Mouse (Mus musculus) heart, embryonic 12.5 days (tissue): ENCODE measurements around the gene Gltp. TPM values are rescaled to one million over a fixed set of nuclear protein-coding genes. Genes with fewer than 3 reads are reported as not detected.

ENCODE experiments used
- ATAC-seq: fragments of 200-750 bp; cut with Nextera tagmentation; 2 replicates; pipeline ENCODE4 v1.8.0; 2017; ENCODE audit warnings: moderate TSS enrichment, moderate library complexity; ENCODE audit not compliant: insufficient number of reproducible peaks, low FRiP score
- H3K27ac ChIP-seq: fragments of 300-500 bp; sonication (generic); 2 replicates; pipeline ENCODE4 v1.5.1; 2016; ENCODE audit warnings: mild to moderate bottlenecking, moderate library complexity; ENCODE audit not compliant: poor library complexity, severe bottlenecking
- H3K27me3 ChIP-seq: fragments of 300-500 bp; sonication (generic); replicated peaks from 2 replicates; pipeline ENCODE4 v1.6.1; 2016; ENCODE audit warnings: mild to moderate bottlenecking, moderate library complexity
- H3K36me3 ChIP-seq: fragments of 300-500 bp; sonication (generic); 2 replicates; pipeline ENCODE4 v1.6.1; 2016; ENCODE audit warnings: mild to moderate bottlenecking, moderate library complexity
- H3K4me1 ChIP-seq: fragments of 300-500 bp; sonication (generic); replicated peaks from 2 replicates; pipeline ENCODE4 v1.6.1; 2016; ENCODE audit warnings: mild to moderate bottlenecking
- H3K4me2 ChIP-seq: fragments of 300-500 bp; sonication (generic); 2 replicates; pipeline ENCODE4 v1.6.1; 2016; ENCODE audit warnings: mild to moderate bottlenecking, moderate library complexity
- H3K4me3 ChIP-seq: fragments of 300-500 bp; sonication (generic); 2 replicates; pipeline ENCODE4 v1.5.1; 2016; ENCODE audit warnings: mild to moderate bottlenecking
- H3K9ac ChIP-seq: fragments of 300-500 bp; sonication (generic); 2 replicates; pipeline ENCODE4 v1.6.1; 2016; ENCODE audit warnings: mild to moderate bottlenecking, moderate library complexity
- H3K9me3 ChIP-seq: fragments of 300-500 bp; sonication (generic); replicated peaks from 2 replicates; pipeline ENCODE4 v1.6.1; 2016; ENCODE audit warnings: mild to moderate bottlenecking, moderate library complexity
- WGBS: fragments of 180-500 bp; shearing (Covaris S2); methylation state at CpG from one replicate; pipeline ENCODE4 v1.1.7; 2016; 5-methylcytosine and 5-hydroxymethylcytosine counted together
- microRNA-seq: library from miRNA; unstranded; fragments of <30 nt; microRNA quantifications from one replicate; pipeline ENCODE4, GENCODE M21; 2017
- polyA plus RNA-seq: library from polyadenylated mRNA; unstranded; fragments of >200 nt; fragmentation: Nextera tagmentation; extraction: Ambion mirVana; gene quantifications from 2 replicates; pipeline ENCODE4 v1.2.1, GENCODE M21; 2016

The Gltp gene
- polyA plus RNA-seq, 1 experiment from 2014 or later, result 55.3 TPM

GRCm38 (mm10) chr5:114638769-114639644, 51.8 kb downstream of the Gltp start:
- peak; percentile 65 for ATAC-seq
- H3K27ac ChIP-seq, result no peak overlapping the region
- 17% methylated on average over 22 of the region's 22 CpGs for WGBS
- H3K9me3 ChIP-seq, result no peaks in the 10 kb centered on the region
- H3K36me3 ChIP-seq, result no peaks in the 10 kb centered on the region
- H3K4me2 ChIP-seq, result peak overlapping the region; percentile 47
- no peak overlapping the region for H3K9ac ChIP-seq
- no peak overlapping the region for H3K4me3 ChIP-seq
- peaks cover 9% of the 10 kb centered on the region; the same call in 1 of the 2 replicates for H3K4me1 ChIP-seq
- peaks cover 71% of the 10 kb centered on the region for H3K27me3 ChIP-seq

DNA sequence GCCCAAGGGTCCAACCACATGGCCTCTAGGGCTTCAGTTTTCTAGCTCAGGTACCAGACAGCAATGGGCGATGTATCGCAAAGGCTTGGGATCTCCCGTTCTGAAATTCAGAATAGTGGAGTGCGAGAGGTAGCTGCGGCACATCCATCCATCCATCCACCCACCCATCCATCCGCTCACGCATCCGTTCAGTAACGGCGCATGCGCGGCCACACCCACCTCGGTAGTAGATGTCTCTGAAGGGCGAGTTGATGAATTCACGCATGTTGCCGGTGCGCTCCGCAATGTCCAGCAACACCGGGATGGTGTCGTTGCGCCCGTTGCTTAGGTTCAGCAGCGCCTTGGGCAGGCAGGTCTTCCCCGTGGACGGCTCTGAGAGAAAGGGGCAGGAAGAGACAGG, 54.7 kb downstream of the Gltp start:
- no peak overlapping the region for H3K4me2 ChIP-seq
- 73% methylated on average over 25 of the region's 25 CpGs for WGBS
- no peak for ATAC-seq
- peaks cover 52% of the 10 kb centered on the region for H3K27me3 ChIP-seq
- H3K9me3 ChIP-seq, result no peaks in the 10 kb centered on the region
- no peaks in the 10 kb centered on the region for H3K36me3 ChIP-seq
- H3K9ac ChIP-seq, result no peak overlapping the region
- H3K27ac ChIP-seq, result no peak overlapping the region
- peaks cover 9% of the 10 kb centered on the region; the same call in 1 of the 2 replicates for H3K4me1 ChIP-seq
- H3K4me3 ChIP-seq, result no peak overlapping the region

DNA sequence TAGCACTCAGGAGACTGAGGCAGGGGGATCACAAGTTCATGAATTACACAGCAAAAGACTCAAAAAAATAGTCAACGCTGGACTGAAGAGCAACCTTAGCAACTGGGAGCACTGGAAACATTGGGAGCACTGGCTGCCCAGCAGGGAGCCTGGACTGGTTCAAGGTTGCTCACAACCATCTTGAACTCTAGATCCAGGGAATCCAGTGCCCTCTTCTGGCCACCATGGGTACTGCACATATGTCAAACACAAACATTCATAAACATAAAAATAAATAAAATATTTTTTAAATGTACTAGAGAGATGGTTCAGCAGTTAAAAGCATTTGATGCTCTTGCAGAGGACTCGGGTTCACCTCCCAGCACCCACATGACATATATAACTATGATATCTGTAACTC, 59.4 kb downstream of the Gltp start:
- H3K27me3 ChIP-seq, result peaks cover 20% of the 10 kb centered on the region
- 35% methylated on average over 2 of the region's 2 CpGs for WGBS
- no peaks in the 10 kb centered on the region for H3K9me3 ChIP-seq
- no peak overlapping the region for H3K4me2 ChIP-seq
- H3K4me3 ChIP-seq, result no peak overlapping the region
- no peak overlapping the region for H3K27ac ChIP-seq
- H3K4me1 ChIP-seq, result no peaks in the 10 kb centered on the region
- H3K36me3 ChIP-seq, result no peaks in the 10 kb centered on the region
- no peak overlapping the region for H3K9ac ChIP-seq
- ATAC-seq, result no peak

DNA sequence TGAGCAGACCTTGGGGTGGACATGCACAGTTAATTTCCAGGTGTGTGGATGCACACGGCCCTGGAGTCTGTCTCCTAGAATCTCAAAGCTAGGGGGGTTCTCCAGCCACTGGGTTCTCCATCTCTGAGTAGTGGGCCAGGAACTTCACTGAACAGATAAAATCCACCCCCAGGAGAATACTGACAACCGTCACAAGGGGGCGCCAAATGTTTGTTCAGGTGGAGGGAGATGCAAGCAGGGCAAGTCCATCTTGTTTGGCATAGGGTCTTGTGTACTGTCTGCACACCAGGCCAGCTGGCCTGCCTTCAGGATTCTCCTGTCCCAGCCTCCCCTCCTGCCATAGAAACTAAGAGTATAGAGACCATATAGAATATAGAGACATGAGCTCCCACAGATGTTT, 65.2 kb downstream of the Gltp start:
- Histone ChIP-seq H3K27me3 (peaks cover 34% of the 10 kb centered on the region), H3K4me2 (no peak overlapping the region), H3K9ac (no peak overlapping the region), H3K4me1 (no peaks in the 10 kb centered on the region), H3K36me3 (no peaks in the 10 kb centered on the region), H3K4me3 (no peak overlapping the region), H3K9me3 (no peaks in the 10 kb centered on the region), H3K27ac (no peak overlapping the region)
- no peak for ATAC-seq
- 12% methylated on average over 3 of the region's 3 CpGs for WGBS

- Histone ChIP-seq H3K27me3 (peaks cover 40% of the 10 kb centered on the region), H3K27ac (no peak overlapping the region), H3K36me3 (no peaks in the 10 kb centered on the region), H3K4me3 (no peak overlapping the region), H3K9me3 (no peaks in the 10 kb centered on the region), H3K4me1 (no peaks in the 10 kb centered on the region), H3K4me2 (no peak overlapping the region), H3K9ac (no peak overlapping the region)
- ATAC-seq, result no peak
- 45% methylated on average over 6 of the region's 6 CpGs for WGBS
Measured at GRCm38 (mm10) chr5:114620305-114620704, 70.5 kb downstream of the Gltp start.

Small RNAs within 50 kb of the gene (microRNA-seq; reads per million reads assigned to microRNA genes)
- gene Mir7028, result not detected

Other genes starting within 250 kb of the Gltp start
- gene Mmab, start 246.9 kb downstream of the Gltp start, polyA plus RNA-seq, result 27.8 and 29.2 TPM in 2 replicates
- 23.3 and 24.3 TPM in 2 replicates for gene Mvk, start 246.7 kb downstream of the Gltp start, polyA plus RNA-seq
- gene Fam222a, start 123.0 kb downstream of the Gltp start, polyA plus RNA-seq, result 0.63 and 1.1 TPM in 2 replicates
- 0.95 and 0.96 TPM in 2 replicates for gene Trpv4, start 32.6 kb downstream of the Gltp start, polyA plus RNA-seq
- 9.1 and 9.4 TPM in 2 replicates for gene Tchp, start 16.8 kb upstream of the Gltp start, polyA plus RNA-seq
- 45.2 and 45.6 TPM in 2 replicates for gene Ankrd13a, start 83.7 kb upstream of the Gltp start, polyA plus RNA-seq
- 33.6 and 36.4 TPM in 2 replicates for gene Git2, start 84.5 kb upstream of the Gltp start, polyA plus RNA-seq
- 53.2 and 57.5 TPM in 2 replicates for gene 1500011B03Rik, start 132.5 kb upstream of the Gltp start, polyA plus RNA-seq
- gene 4930519G04Rik, start 162.7 kb upstream of the Gltp start, polyA plus RNA-seq, result not detected in 2 replicates
- 0.06 TPM in 1 of 2 replicates, not detected in the other for gene Gm9936, start 167.7 kb upstream of the Gltp start, polyA plus RNA-seq
- gene Oasl2, start 206.0 kb upstream of the Gltp start, polyA plus RNA-seq, result 3.8 and 4.0 TPM in 2 replicates
- gene Oasl1, start 232.3 kb upstream of the Gltp start, polyA plus RNA-seq, result 0.46 and 0.65 TPM in 2 replicates